Mouse (Mus musculus): ENCODE data around the gene Ubtd1.

GRCm38 (mm10) chr19:41982791-41983150 lies 1.2 kb downstream of the Ubtd1 start:
- TF ChIP-seq POLR2A (IDR thresholded peaks at IDR 0.05; ENCODE audit: extremely low read depth, insufficient read depth, low read length) (no peak), CTCF (IDR thresholded peaks at IDR 0.05; ENCODE audit: extremely low read depth, insufficient read depth, low read length) (no peak)

All from cortical plate, adult 2 months (tissue).